Mouse (Mus musculus) heart, embryonic 12.5 days (tissue): ENCODE measurements around the gene Krba1. TPM values are rescaled to one million over a fixed set of nuclear protein-coding genes. Genes with fewer than 3 reads are reported as not detected.
A peak's percentile ranks its signal among the peaks of the same experiment; 100 is the strongest.

Experiments
- ATAC-seq: fragments of 200-750 bp; cut with Nextera tagmentation; 2 replicates; pipeline ENCODE4 v1.8.0; 2017; ENCODE audit warnings: moderate TSS enrichment, moderate library complexity; ENCODE audit not compliant: insufficient number of reproducible peaks, low FRiP score
- H3K27ac ChIP-seq: fragments of 300-500 bp; sonication (generic); 2 replicates; pipeline ENCODE4 v1.5.1; 2016; ENCODE audit warnings: mild to moderate bottlenecking, moderate library complexity; ENCODE audit not compliant: poor library complexity, severe bottlenecking
- H3K27me3 ChIP-seq: fragments of 300-500 bp; sonication (generic); replicated peaks from 2 replicates; pipeline ENCODE4 v1.6.1; 2016; ENCODE audit warnings: mild to moderate bottlenecking, moderate library complexity
- H3K36me3 ChIP-seq: fragments of 300-500 bp; sonication (generic); 2 replicates; pipeline ENCODE4 v1.6.1; 2016; ENCODE audit warnings: mild to moderate bottlenecking, moderate library complexity
- H3K4me1 ChIP-seq: fragments of 300-500 bp; sonication (generic); replicated peaks from 2 replicates; pipeline ENCODE4 v1.6.1; 2016; ENCODE audit warnings: mild to moderate bottlenecking
- H3K4me2 ChIP-seq: fragments of 300-500 bp; sonication (generic); 2 replicates; pipeline ENCODE4 v1.6.1; 2016; ENCODE audit warnings: mild to moderate bottlenecking, moderate library complexity
- H3K4me3 ChIP-seq: fragments of 300-500 bp; sonication (generic); 2 replicates; pipeline ENCODE4 v1.5.1; 2016; ENCODE audit warnings: mild to moderate bottlenecking
- H3K9ac ChIP-seq: fragments of 300-500 bp; sonication (generic); 2 replicates; pipeline ENCODE4 v1.6.1; 2016; ENCODE audit warnings: mild to moderate bottlenecking, moderate library complexity
- H3K9me3 ChIP-seq: fragments of 300-500 bp; sonication (generic); replicated peaks from 2 replicates; pipeline ENCODE4 v1.6.1; 2016; ENCODE audit warnings: mild to moderate bottlenecking, moderate library complexity
- WGBS: fragments of 180-500 bp; shearing (Covaris S2); methylation state at CpG from one replicate; pipeline ENCODE4 v1.1.7; 2016; 5-methylcytosine and 5-hydroxymethylcytosine counted together
- polyA plus RNA-seq: library from polyadenylated mRNA; unstranded; fragments of >200 nt; fragmentation: Nextera tagmentation; extraction: Ambion mirVana; gene quantifications from 2 replicates; pipeline ENCODE4 v1.2.1, GENCODE M21; 2016

The Krba1 gene
- polyA plus RNA-seq, 1 experiment from 2014 or later, result 21.2 TPM

DNA sequence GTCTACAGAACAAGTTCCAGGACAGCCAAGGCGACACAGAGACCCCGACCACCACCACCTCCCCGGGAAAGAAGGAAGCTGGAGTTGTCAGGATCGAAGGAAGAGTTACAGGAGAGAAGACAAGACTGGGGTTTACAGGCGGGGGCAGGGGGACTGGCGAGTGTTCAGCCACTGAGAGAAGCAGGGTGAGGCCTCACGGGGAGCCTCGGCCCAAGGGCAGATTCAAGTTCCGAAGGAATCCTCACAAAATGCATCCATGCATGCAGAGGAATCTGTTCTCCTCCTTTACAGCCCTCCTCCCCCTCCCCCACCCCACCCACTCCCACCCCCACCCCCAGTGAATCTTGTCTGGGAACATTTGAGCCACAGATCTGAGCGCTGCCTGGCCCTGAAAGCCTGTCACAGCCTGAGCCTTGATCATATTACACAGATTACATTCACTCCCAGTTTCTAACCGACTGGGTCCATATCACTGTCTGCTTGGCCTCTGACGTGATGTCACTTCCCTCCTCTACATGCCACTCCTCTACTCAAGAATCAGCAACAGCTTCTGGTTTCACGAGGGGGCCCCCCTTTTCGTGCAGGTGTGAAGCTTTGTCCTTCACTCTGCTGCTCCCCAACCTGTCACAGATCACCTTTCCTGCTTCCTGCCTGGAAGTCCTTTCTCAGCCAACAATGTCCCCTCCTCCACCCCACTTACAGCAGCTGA lies 45.1 kb downstream of the Krba1 start:
- WGBS, result 35% methylated on average over 14 of the region's 14 CpGs
- peaks cover 54% of the 10 kb centered on the region for H3K36me3 ChIP-seq
- no peaks in the 10 kb centered on the region for H3K9me3 ChIP-seq
- no peak overlapping the region for H3K4me2 ChIP-seq
- H3K27me3 ChIP-seq, result peaks cover 35% of the 10 kb centered on the region
- H3K4me1 ChIP-seq, result peaks cover 62% of the 10 kb centered on the region
- no peak overlapping the region for H3K27ac ChIP-seq
- H3K4me3 ChIP-seq, result no peak overlapping the region
- no peak overlapping the region for H3K9ac ChIP-seq
- no peak for ATAC-seq

DNA sequence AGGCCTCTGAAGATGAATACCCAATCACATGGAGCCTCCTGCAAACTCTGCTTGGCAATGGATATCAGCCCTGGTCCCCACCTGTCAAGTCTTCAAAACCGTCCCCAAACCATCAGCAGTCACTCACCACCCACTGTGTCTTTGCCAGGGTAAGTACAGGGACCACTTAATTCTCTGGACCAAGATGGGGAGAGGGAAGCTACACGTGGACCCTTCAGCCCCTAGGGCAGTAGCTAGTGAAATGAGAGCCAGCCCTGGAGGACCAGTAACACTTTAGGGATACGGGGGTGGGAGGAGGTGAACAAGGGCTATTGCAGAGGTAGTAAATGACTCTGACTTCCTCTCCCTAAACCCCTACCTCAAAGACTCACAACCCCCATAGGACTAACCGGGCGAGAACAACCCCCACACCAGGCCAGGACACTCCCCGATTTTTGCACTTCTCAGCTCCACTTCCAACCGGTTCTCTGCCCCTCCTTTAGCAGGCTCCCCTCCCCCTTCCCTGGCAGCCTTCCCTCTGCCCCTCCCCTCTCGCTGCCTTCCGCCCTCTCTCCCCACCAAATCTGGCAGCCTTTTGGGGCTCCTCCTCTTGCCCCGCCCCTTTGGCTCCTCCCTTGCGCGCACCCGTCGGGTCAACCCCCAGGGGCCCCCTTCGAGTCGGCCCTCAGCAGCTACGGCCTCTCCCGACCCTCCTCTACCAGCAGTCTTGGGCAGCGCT lies 48.4 kb downstream of the Krba1 start:
- peaks cover 49% of the 10 kb centered on the region for H3K4me1 ChIP-seq
- peak overlapping the region; percentile 89 for H3K4me3 ChIP-seq
- H3K27ac ChIP-seq, result peak overlapping the region; percentile 95
- peak overlapping the region; percentile 92 for H3K4me2 ChIP-seq
- H3K36me3 ChIP-seq, result peaks cover 33% of the 10 kb centered on the region
- H3K9ac ChIP-seq, result peak overlapping the region; percentile 93
- H3K27me3 ChIP-seq, result peaks cover 20% of the 10 kb centered on the region
- peak; percentile 87 for ATAC-seq
- 2% methylated on average over 19 of the region's 19 CpGs for WGBS
- no peaks in the 10 kb centered on the region for H3K9me3 ChIP-seq

DNA sequence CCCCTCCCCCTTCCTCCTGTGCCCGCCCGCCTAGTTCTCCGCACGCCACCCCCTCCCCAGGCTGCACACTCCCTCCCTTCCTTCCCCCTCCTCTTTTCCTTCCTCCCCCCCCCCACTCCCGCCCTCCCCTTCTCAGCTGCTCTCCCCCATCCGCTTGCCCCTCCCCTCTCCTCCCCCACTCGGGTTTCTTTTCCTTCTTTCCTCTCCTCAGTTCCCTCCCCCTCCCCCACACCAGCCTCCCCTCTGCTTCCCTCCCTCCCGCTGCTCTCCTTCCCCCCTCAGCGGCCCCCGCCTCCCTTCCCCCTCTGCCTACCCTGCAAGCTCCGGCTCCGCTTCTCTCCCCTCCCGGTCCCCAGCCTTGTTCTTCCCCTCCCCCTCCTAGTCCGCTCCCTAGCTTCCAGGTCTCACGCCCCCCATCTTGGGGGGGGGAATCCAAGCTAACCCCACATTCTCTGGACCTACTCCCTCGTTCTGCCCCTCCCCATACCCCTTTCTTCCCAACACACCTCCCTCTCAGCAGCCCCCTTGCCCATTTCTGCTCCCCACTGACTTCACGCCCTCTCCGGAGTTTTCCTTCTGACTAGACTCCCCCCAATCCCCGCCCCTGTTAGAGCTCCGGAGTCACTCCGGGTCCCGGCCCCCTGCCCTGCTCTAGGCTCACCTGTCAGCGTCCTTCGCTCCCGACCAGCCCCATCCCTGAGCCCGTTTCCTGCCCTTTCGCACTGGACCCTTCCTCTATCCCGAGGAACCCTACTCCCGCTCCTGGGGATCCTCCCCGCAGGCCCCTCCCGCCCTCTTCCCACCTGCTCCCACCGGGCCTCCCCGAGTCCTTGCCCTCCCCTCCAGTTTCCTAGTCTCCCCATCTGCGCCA lies 49.2 kb downstream of the Krba1 start:
- Histone ChIP-seq H3K4me2 (peak overlapping the region; percentile 92), H3K9me3 (no peaks in the 10 kb centered on the region), H3K36me3 (peaks cover 25% of the 10 kb centered on the region), H3K9ac (peak overlapping the region; percentile 93), H3K4me3 (peak overlapping the region; percentile 89), H3K4me1 (peaks cover 41% of the 10 kb centered on the region), H3K27me3 (peaks cover 12% of the 10 kb centered on the region), H3K27ac (peak overlapping the region; percentile 95)
- WGBS, result 1% methylated on average over 33 of the region's 34 CpGs
- peak; percentile 71 for ATAC-seq

GRCm38 (mm10) chr6:48445181-48446101 lies 50.1 kb downstream of the Krba1 start, which contains the start of gene Zfp467:
Gene Zfp467, minus strand, starts transcription at chr6:48445825.
- Histone ChIP-seq H3K4me2 (peak within 1 kb of the TSS; percentile 92), H3K36me3 (peaks cover 18% of the 10 kb centered on the region), H3K27me3 (0 out of 2 replicates have a peak, but pooled peaks cover 8% of the 10 kb centered on the region), H3K4me1 (peaks cover 32% of the 10 kb centered on the region), H3K27ac (peak within 1 kb of the TSS; percentile 95), H3K9me3 (no peaks in the 10 kb centered on the region), H3K9ac (peak within 1 kb of the TSS; percentile 93), H3K4me3 (peak within 1 kb of the TSS; percentile 89)
- under 1% methylated on average over 62 of the region's 65 CpGs for WGBS
- ATAC-seq, result peak; percentile 40

DNA sequence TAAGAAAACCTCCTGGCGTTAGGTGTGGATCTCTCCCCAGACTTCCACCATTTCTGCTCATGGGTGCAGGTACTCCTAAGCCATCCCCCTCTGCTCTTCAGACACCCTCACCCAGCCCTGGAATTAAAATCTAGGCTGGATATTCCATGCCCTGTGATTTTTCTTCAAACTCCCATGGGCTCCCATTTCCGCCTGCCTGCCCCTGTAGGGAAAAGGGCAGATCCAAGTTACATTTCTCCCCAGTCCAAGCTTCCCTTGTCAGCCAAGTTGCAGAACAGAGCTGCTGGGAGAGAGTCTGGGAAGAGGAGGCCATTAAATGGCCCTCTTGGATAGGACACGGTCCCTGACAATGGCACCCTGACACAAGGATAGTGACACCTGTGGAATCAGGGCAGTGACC lies 50.9 kb downstream of the Krba1 start:
- H3K9ac ChIP-seq, result peak overlapping the region; percentile 93
- peak overlapping the region; percentile 89 for H3K4me3 ChIP-seq
- ATAC-seq, result no peak
- peaks cover 15% of the 10 kb centered on the region for H3K36me3 ChIP-seq
- peak overlapping the region; percentile 95 for H3K27ac ChIP-seq
- peaks cover 24% of the 10 kb centered on the region for H3K4me1 ChIP-seq
- WGBS, result 37% methylated on average over 3 of the region's 3 CpGs
- no peaks in the 10 kb centered on the region for H3K9me3 ChIP-seq
- H3K4me2 ChIP-seq, result peak overlapping the region; percentile 92
- H3K27me3 ChIP-seq, result 0 out of 2 replicates have a peak, but pooled peaks cover 6% of the 10 kb centered on the region

DNA sequence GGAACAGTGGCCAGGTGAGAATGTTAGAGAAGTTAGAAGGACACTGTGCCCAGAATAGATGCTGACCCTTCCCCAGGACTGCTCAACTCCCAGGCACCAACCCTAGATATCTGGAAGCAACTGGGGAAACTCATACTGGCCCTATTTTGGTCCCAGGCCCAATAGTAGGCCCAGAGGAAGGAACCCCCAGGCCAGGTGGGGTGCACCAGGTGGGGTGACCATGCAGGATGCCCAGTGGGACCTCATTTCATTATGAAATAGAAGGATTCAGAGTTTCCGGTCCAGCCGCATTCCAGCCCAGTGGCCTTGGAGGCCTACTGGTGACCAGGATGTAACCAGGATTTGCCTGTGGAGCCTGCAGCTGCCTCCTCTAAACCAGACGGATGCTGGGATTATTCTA lies 51.5 kb downstream of the Krba1 start:
- 0 out of 2 replicates have a peak, but pooled peaks cover 4% of the 10 kb centered on the region for H3K27me3 ChIP-seq
- WGBS, result 77% methylated on average over 3 of the region's 3 CpGs
- no peaks in the 10 kb centered on the region for H3K9me3 ChIP-seq
- peaks cover 9% of the 10 kb centered on the region for H3K36me3 ChIP-seq
- H3K4me3 ChIP-seq, result no peak overlapping the region
- H3K4me2 ChIP-seq, result no peak overlapping the region; the same call in 1 of the 2 replicates
- no peak for ATAC-seq
- H3K4me1 ChIP-seq, result peaks cover 24% of the 10 kb centered on the region
- H3K27ac ChIP-seq, result no peak overlapping the region; the same call in 1 of the 2 replicates
- no peak overlapping the region for H3K9ac ChIP-seq

DNA sequence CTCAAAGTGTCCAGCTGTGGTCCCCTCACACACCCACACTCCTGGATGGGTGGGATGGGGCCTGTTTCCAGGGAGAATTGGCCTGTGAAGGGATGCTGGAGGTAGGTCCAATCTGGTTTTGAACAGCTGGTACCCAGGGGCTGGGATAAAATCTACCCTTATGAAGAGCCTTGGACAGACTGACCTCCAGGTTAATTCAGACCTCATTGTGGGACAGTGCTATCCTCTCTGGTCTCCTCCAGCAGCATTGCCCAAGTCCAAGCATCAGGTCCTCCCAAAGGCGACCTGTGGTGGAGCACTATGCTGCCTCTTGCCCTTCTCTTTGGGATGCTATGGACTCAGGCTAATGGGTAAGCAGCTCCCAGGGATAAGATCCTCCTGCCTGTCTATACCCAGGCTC lies 52.5 kb downstream of the Krba1 start, which contains the start of gene Sspo:
TSS of gene Sspo (plus strand) at position 301 of the 400 bp plus-strand sequence.
- Histone ChIP-seq H3K4me2 (no peak within 1 kb of the TSS), H3K27ac (peak within 1 kb of the TSS; percentile 49), H3K9ac (no peak within 1 kb of the TSS), H3K4me3 (no peak within 1 kb of the TSS), H3K27me3 (0 out of 2 replicates have a peak, but pooled peaks cover 4% of the 10 kb centered on the region), H3K4me1 (peaks cover 24% of the 10 kb centered on the region), H3K36me3 (no peaks in the 10 kb centered on the region), H3K9me3 (no peaks in the 10 kb centered on the region)
- no peak for ATAC-seq
- 68% methylated on average over 1 of the region's 1 CpGs for WGBS

DNA sequence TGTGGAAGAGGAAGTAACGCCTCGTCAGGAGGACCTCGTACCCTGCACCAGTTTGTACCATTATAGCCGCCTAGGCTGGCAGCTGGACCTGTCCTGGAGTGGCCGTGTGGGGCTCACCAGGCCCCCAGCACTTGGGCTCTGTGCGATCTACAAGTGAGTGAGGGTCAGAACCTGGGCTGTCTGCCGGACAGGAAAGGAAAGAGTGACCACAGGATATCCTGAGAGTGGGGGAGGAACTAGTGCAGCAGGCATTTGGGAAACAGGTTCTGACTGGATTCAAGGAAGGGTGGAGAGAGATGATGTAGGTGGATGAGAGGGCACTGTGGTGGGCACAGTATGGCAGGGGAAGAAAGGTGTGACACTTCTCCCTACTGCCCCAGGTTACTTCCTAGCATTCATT lies 53.1 kb downstream of the Krba1 start:
- H3K27ac ChIP-seq, result peak overlapping the region; percentile 49
- H3K4me2 ChIP-seq, result no peak overlapping the region
- 48% methylated on average over 7 of the region's 7 CpGs for whole genome bisulfite sequencing
- H3K27me3 ChIP-seq, result 0 out of 2 replicates have a peak, but pooled peaks cover 4% of the 10 kb centered on the region
- no peaks in the 10 kb centered on the region for H3K36me3 ChIP-seq
- ATAC-seq, result peak; percentile 24; the same call in 1 of the 2 replicates
- H3K9ac ChIP-seq, result no peak overlapping the region
- H3K4me1 ChIP-seq, result peaks cover 19% of the 10 kb centered on the region
- no peaks in the 10 kb centered on the region for H3K9me3 ChIP-seq
- H3K4me3 ChIP-seq, result no peak overlapping the region

DNA sequence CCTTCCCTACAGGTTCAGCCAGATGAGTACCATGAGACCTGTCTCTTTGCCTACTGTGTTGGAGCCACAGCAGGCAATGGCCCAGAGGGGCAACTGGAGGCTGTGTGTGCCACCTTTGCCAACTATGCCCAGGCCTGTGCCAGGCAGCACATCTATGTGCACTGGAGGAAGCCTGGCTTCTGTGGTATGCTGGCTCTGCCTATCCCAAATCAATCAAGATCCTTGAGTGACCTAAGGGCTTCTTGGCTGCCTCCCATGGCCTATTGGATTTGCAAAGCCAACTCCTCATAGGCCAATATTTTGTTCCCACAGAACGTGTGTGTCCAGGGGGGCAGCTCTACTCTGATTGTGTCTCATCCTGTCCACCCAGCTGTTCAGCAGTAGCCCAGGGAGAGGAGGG lies 56.8 kb downstream of the Krba1 start:
- 67% methylated on average over 1 of the region's 1 CpGs for WGBS
- no peaks in the 10 kb centered on the region for H3K27me3 ChIP-seq
- no peaks in the 10 kb centered on the region for H3K9me3 ChIP-seq
- ATAC-seq, result no peak
- no peaks in the 10 kb centered on the region for H3K36me3 ChIP-seq
- no peak overlapping the region for H3K27ac ChIP-seq
- no peak overlapping the region for H3K9ac ChIP-seq
- no peak overlapping the region for H3K4me3 ChIP-seq
- no peak overlapping the region for H3K4me2 ChIP-seq
- H3K4me1 ChIP-seq, result 0 out of 2 replicates have a peak, but pooled peaks cover 4% of the 10 kb centered on the region

- no peaks in the 10 kb centered on the region for H3K27me3 ChIP-seq
- 0 out of 2 replicates have a peak, but pooled peaks cover 4% of the 10 kb centered on the region for H3K4me1 ChIP-seq
- no peaks in the 10 kb centered on the region for H3K9me3 ChIP-seq
- no peak overlapping the region for H3K4me3 ChIP-seq
- H3K36me3 ChIP-seq, result no peaks in the 10 kb centered on the region
- no peak overlapping the region for H3K9ac ChIP-seq
- H3K4me2 ChIP-seq, result no peak overlapping the region
- H3K27ac ChIP-seq, result no peak overlapping the region
- 72% methylated on average over 3 of the region's 3 CpGs for WGBS
- no peak for ATAC-seq
Observed at GRCm38 (mm10) chr6:48452771-48453170, 57.4 kb downstream of the Krba1 start.
